Mouse (Mus musculus) embryonic fibroblast, embryonic 13.5 days (primary cell): Measurements from ENCODE around the gene Txn2. TPM values are rescaled to one million over a fixed set of nuclear protein-coding genes. Genes with fewer than 3 reads are reported as not detected.
A peak's percentile ranks its signal among the peaks of the same experiment; 100 is the strongest.

Experiments used
- H3K27ac ChIP-seq: 2 replicates; pipeline ENCODE4 v1.5.1; 2012; ENCODE audit warnings: low read length, control low read depth, inconsistent platforms; ENCODE audit not compliant: insufficient read depth
- H3K4me1 ChIP-seq: 2 replicates; pipeline ENCODE4 v1.6.1; 2011; ENCODE audit warnings: low read length; ENCODE audit not compliant: control insufficient read depth, insufficient read depth
- H3K4me3 ChIP-seq: 2 replicates; pipeline ENCODE4 v1.5.1; 2011; ENCODE audit warnings: mild to moderate bottlenecking, control low read depth, low read length; ENCODE audit not compliant: insufficient read depth
- CTCF ChIP-seq: IDR thresholded peaks from 2 replicates; pipeline ENCODE4 v1.5.1; 2011; ENCODE audit warnings: mild to moderate bottlenecking, control low read depth, low read length, moderate library complexity, borderline replicate concordance; ENCODE audit not compliant: insufficient read depth
- POLR2A ChIP-seq: IDR thresholded peaks from 2 replicates; pipeline ENCODE4 v1.6.1; 2011; ENCODE audit warnings: low read depth, mild to moderate bottlenecking, control low read depth, low read length, moderate library complexity
- polyA plus RNA-seq: library from polyadenylated mRNA; stranded (reverse); fragments of >200 nt; gene quantifications from 2 replicates; pipeline ENCODE4 v1.2.4, GENCODE M21; 2011; ENCODE audit warnings: low read depth; ENCODE audit not compliant: missing spikeins, insufficient read length

Txn2 gene
- polyA plus RNA-seq = 229 and 271 TPM in 2 replicates

- Histone ChIP-seq H3K27ac (peak within 1 kb of the TSS; percentile 69), H3K4me1 (0 out of 2 replicates have a peak, but pooled peaks cover 4% of the 10 kb centered on the region), H3K4me3 (peak within 1 kb of the TSS; percentile 68)
- peak; percentile 89 for TF ChIP-seq POLR2A
- no peak for TF ChIP-seq CTCF
Observed at GRCm38 (mm10) chr15:77928673-77929331, at the start of gene Txn2. Gene Txn2, minus strand, starts transcription at chr15:77929006.

- H3K4me3 ChIP-seq = no peak overlapping the region
- no peak overlapping the region for H3K27ac ChIP-seq
- H3K4me1 ChIP-seq = no peaks in the 10 kb centered on the region
- TF ChIP-seq CTCF (no peak), POLR2A (no peak)
Observed at GRCm38 (mm10) chr15:77977663-77978062, 48.9 kb upstream of the Txn2 start.

- H3K4me1 ChIP-seq = peaks cover 4% of the 10 kb centered on the region; the same call in 1 of the 2 replicates
- H3K4me3 ChIP-seq = no peak overlapping the region
- H3K27ac ChIP-seq = no peak overlapping the region
- no peak for TF ChIP-seq POLR2A
- no peak for TF ChIP-seq CTCF
Observed at GRCm38 (mm10) chr15:77974165-77974841, 45.5 kb upstream of the Txn2 start.

- Histone ChIP-seq H3K27ac (peak within 1 kb of the TSS; percentile 99), H3K4me3 (peak within 1 kb of the TSS; percentile 97)
- TF ChIP-seq POLR2A = peak; percentile 91
- TF ChIP-seq CTCF = no peak
Observed at GRCm38 (mm10) chr15:77970470-77971292, 41.9 kb upstream of the Txn2 start, which contains the start of gene Eif3d. Gene Eif3d, minus strand, starts transcription at chr15:77970813.

GRCm38 (mm10) chr15:77969940-77970469 is 41.2 kb upstream of the Txn2 start:
- H3K4me1 ChIP-seq = peaks cover 7% of the 10 kb centered on the region; the same call in 1 of the 2 replicates
- TF ChIP-seq POLR2A (no peak; the same call in 1 of the 2 replicates), CTCF (no peak)
- H3K27ac ChIP-seq = peak overlapping the region; percentile 99
- peak overlapping the region; percentile 97 for H3K4me3 ChIP-seq

More at GRCm38 (mm10) chr15:77970470-77971292, 41.9 kb upstream of the Txn2 start, which contains the start of gene Eif3d:
- peaks cover 7% of the 10 kb centered on the region; the same call in 1 of the 2 replicates for H3K4me1 ChIP-seq

GRCm38 (mm10) chr15:77965117-77965528 is 36.3 kb upstream of the Txn2 start:
- TF ChIP-seq CTCF (no peak), POLR2A (no peak)
- no peak overlapping the region for H3K27ac ChIP-seq
- no peak overlapping the region for H3K4me3 ChIP-seq
- H3K4me1 ChIP-seq = 0 out of 2 replicates have a peak, but pooled peaks cover 3% of the 10 kb centered on the region

- H3K4me1 ChIP-seq = no peaks in the 10 kb centered on the region
- no peak for TF ChIP-seq POLR2A
- no peak for TF ChIP-seq CTCF
- H3K27ac ChIP-seq = no peak overlapping the region
- no peak overlapping the region for H3K4me3 ChIP-seq
Observed at GRCm38 (mm10) chr15:77962447-77962846, 33.6 kb upstream of the Txn2 start.

GRCm38 (mm10) chr15:77960693-77961092 is 31.9 kb upstream of the Txn2 start:
- Histone ChIP-seq H3K27ac (no peak overlapping the region), H3K4me1 (peaks cover 3% of the 10 kb centered on the region; the same call in 1 of the 2 replicates)
- TF ChIP-seq POLR2A (no peak), CTCF (no peak)

GRCm38 (mm10) chr15:77958071-77958470 is 29.3 kb upstream of the Txn2 start:
- Histone ChIP-seq H3K27ac (no peak overlapping the region), H3K4me1 (peaks cover 3% of the 10 kb centered on the region; the same call in 1 of the 2 replicates), H3K4me3 (no peak overlapping the region)
- TF ChIP-seq POLR2A (no peak), CTCF (no peak)

More at GRCm38 (mm10) chr15:77960693-77961092, 31.9 kb upstream of the Txn2 start:
- H3K4me3 ChIP-seq = no peak overlapping the region
